Mouse (Mus musculus) MEL (cell line): ENCODE data around the gene Xirp2. TPM values are rescaled to one million over a fixed set of nuclear protein-coding genes. Genes with fewer than 3 reads are reported as not detected.

Source experiments
- DNase-seq: peaks from one replicate; pipeline ENCODE4 v3.0.0; 2011; ENCODE audit warnings: low read depth, low spot score
- H3K27ac ChIP-seq: 2 replicates; pipeline ENCODE4 v1.5.1; 2012; ENCODE audit warnings: low read depth, mild to moderate bottlenecking, control low read depth, low read length, moderate library complexity; ENCODE audit not compliant: control insufficient read depth
- H3K27me3 ChIP-seq, 2 experiments: fragments of 150-350 bp in 1 of 2; sonication (generic) in 1 of 2; 2 replicates each; pipeline ENCODE4 v1.6.1; 2012; ENCODE audit warnings: low read length in 2 of 2, mild to moderate bottlenecking in 2 of 2, improper control_type of control experiment in 1 of 2, moderate library complexity in 1 of 2; ENCODE audit not compliant: insufficient read depth in 2 of 2, control insufficient read depth in 1 of 2
- H3K36me3 ChIP-seq, 2 experiments: 2 replicates each; pipeline ENCODE4 v1.6.1; 2012 to 2014; ENCODE audit warnings: low read length in 2 of 2, improper control_type of control experiment in 1 of 2, inconsistent platforms in 1 of 2, mild to moderate bottlenecking in 1 of 2; ENCODE audit not compliant: insufficient read depth in 2 of 2, control insufficient read depth in 1 of 2
- H3K4me1 ChIP-seq, 2 experiments: fragments of 150-350 bp in 1 of 2; sonication (generic) in 1 of 2; 2 replicates each; pipeline ENCODE4 v1.6.1; 2012; ENCODE audit warnings: low read length in 2 of 2, improper control_type of control experiment in 1 of 2, mild to moderate bottlenecking in 1 of 2; ENCODE audit not compliant: insufficient read depth in 2 of 2, control insufficient read depth in 1 of 2
- H3K4me3 ChIP-seq, 2 experiments: fragments of 150-350 bp in 1 of 2; sonication (generic) in 1 of 2; 2 replicates each; pipeline ENCODE4 v1.5.1; 2012; ENCODE audit warnings: low read depth in 2 of 2, low read length in 2 of 2, mild to moderate bottlenecking in 2 of 2, moderate library complexity in 2 of 2, control low read depth in 1 of 2, improper control_type of control experiment in 1 of 2; ENCODE audit not compliant: control insufficient read depth in 1 of 2, insufficient read depth in 1 of 2
- H3K79me2 ChIP-seq: 2 replicates; pipeline ENCODE4 v1.6.1; 2012; ENCODE audit warnings: mild to moderate bottlenecking, low read length, moderate library complexity; ENCODE audit not compliant: control insufficient read depth, poor library complexity, insufficient read depth
- H3K9ac ChIP-seq: 2 replicates; pipeline ENCODE4 v1.6.1; 2012; ENCODE audit warnings: low read depth, mild to moderate bottlenecking, control low read depth, low read length, moderate library complexity; ENCODE audit not compliant: control insufficient read depth, poor library complexity, severe bottlenecking
- H3K9me3 ChIP-seq: fragments of 150-350 bp; sonication (generic); replicated peaks from 2 replicates; pipeline ENCODE4 v1.6.1; 2012; ENCODE audit warnings: mild to moderate bottlenecking, low read length, improper control_type of control experiment, moderate library complexity; ENCODE audit not compliant: insufficient read depth
- CTCF ChIP-seq, 3 experiments: IDR thresholded peaks in 2 of 3; conservative IDR thresholded peaks in 1 of 3; 2 replicates each; pipeline ENCODE4 v1.5.1; 2011 to 2012; ENCODE audit warnings: low read length in 3 of 3, low read depth in 2 of 3, mild to moderate bottlenecking in 2 of 3, improper control_type of control experiment in 1 of 3, inconsistent platforms in 1 of 3, mixed read lengths in 1 of 3, moderate library complexity in 1 of 3; ENCODE audit not compliant: control insufficient read depth in 1 of 3, insufficient read depth in 1 of 3, poor library complexity in 1 of 3, severe bottlenecking in 1 of 3
- E2F4 ChIP-seq: IDR thresholded peaks from 2 replicates; pipeline ENCODE4 v1.6.1; 2011; ENCODE audit warnings: low read depth, low read length, improper control_type of control experiment, borderline replicate concordance
- ELF1 ChIP-seq: IDR thresholded peaks from 2 replicates; pipeline ENCODE4 v1.6.1; 2014; ENCODE audit warnings: low read depth, mild to moderate bottlenecking, inconsistent platforms, low read length, improper control_type of control experiment, moderate library complexity
- EP300 ChIP-seq, 2 experiments: IDR thresholded peaks; 2 replicates each; pipeline ENCODE4 v1.6.1; 2011; ENCODE audit warnings: improper control_type of control experiment in 2 of 2, low read length in 2 of 2, low read depth in 1 of 2, mild to moderate bottlenecking in 1 of 2
- ETS1 ChIP-seq: IDR thresholded peaks from 2 replicates; pipeline ENCODE4 v1.6.1; 2012; ENCODE audit warnings: low read depth, mild to moderate bottlenecking, inconsistent platforms, low read length, improper control_type of control experiment, moderate library complexity
- GABPA ChIP-seq: IDR thresholded peaks from 2 replicates; pipeline ENCODE4 v1.6.1; 2012; ENCODE audit warnings: low read depth, mild to moderate bottlenecking, inconsistent platforms, low read length, improper control_type of control experiment, moderate library complexity
- MAFK ChIP-seq: IDR thresholded peaks from 2 replicates; pipeline ENCODE4 v1.6.1; 2011; ENCODE audit warnings: low read depth, mild to moderate bottlenecking, low read length, improper control_type of control experiment, borderline replicate concordance
- MAX ChIP-seq: IDR thresholded peaks from 2 replicates; pipeline ENCODE4 v1.6.1; 2011; ENCODE audit warnings: low read length, improper control_type of control experiment
- MAZ ChIP-seq: IDR thresholded peaks from 2 replicates; pipeline ENCODE4 v1.6.1; 2012; ENCODE audit warnings: low read depth, mild to moderate bottlenecking, inconsistent platforms, low read length, improper control_type of control experiment
- MXI1 ChIP-seq: IDR thresholded peaks from 2 replicates; pipeline ENCODE4 v1.6.1; 2011; ENCODE audit warnings: mild to moderate bottlenecking, low read depth, low read length, improper control_type of control experiment
- MYB ChIP-seq: IDR thresholded peaks from 2 replicates; pipeline ENCODE4 v1.6.1; 2011; ENCODE audit warnings: mild to moderate bottlenecking, low read depth, low read length, improper control_type of control experiment
- NELFE ChIP-seq: IDR thresholded peaks from 2 replicates; pipeline ENCODE4 v1.6.1; 2011; ENCODE audit warnings: low read depth, low read length, improper control_type of control experiment
- NRF1 ChIP-seq: IDR thresholded peaks from 2 replicates; pipeline ENCODE4 v1.6.1; 2014; ENCODE audit warnings: low read depth, mild to moderate bottlenecking, inconsistent platforms, low read length, improper control_type of control experiment, moderate library complexity; ENCODE audit not compliant: poor library complexity, insufficient read depth, severe bottlenecking
- POLR2A ChIP-seq, 2 experiments: IDR thresholded peaks; 2 replicates each; pipeline ENCODE4 v1.6.1; 2011 to 2012; ENCODE audit warnings: low read length in 2 of 2, mild to moderate bottlenecking in 2 of 2, control low read depth in 1 of 2, improper control_type of control experiment in 1 of 2, low read depth in 1 of 2, moderate library complexity in 1 of 2; ENCODE audit not compliant: control insufficient read depth in 1 of 2, insufficient read depth in 1 of 2, poor library complexity in 1 of 2
- POLR2AphosphoS2 ChIP-seq: IDR thresholded peaks from 2 replicates; pipeline ENCODE4 v1.6.1; 2011; ENCODE audit warnings: low read length, improper control_type of control experiment
- RAD21 ChIP-seq: IDR thresholded peaks from 2 replicates; pipeline ENCODE4 v1.6.1; 2011; ENCODE audit warnings: mild to moderate bottlenecking, low read depth, low read length, improper control_type of control experiment
- RCOR1 ChIP-seq: IDR thresholded peaks from 2 replicates; pipeline ENCODE4 v1.6.1; 2012; ENCODE audit warnings: low read depth, mild to moderate bottlenecking, inconsistent platforms, low read length, improper control_type of control experiment
- SMC3 ChIP-seq: IDR thresholded peaks from 2 replicates; pipeline ENCODE4 v1.6.1; 2011; ENCODE audit warnings: low read depth, low read length, improper control_type of control experiment
- TBP ChIP-seq: IDR thresholded peaks from 2 replicates; pipeline ENCODE4 v1.8.0; 2011; ENCODE audit warnings: low read depth, low read length, improper control_type of control experiment
- TCF12 ChIP-seq: IDR thresholded peaks from 2 replicates; pipeline ENCODE4 v1.6.1; 2014; ENCODE audit warnings: low read depth, mild to moderate bottlenecking, inconsistent platforms, low read length, improper control_type of control experiment, moderate library complexity
- UBTF ChIP-seq: IDR thresholded peaks from 2 replicates; pipeline ENCODE4 v1.6.1; 2012; ENCODE audit warnings: low read depth, mild to moderate bottlenecking, inconsistent platforms, low read length, improper control_type of control experiment, moderate library complexity, borderline replicate concordance; ENCODE audit not compliant: insufficient read depth
- USF2 ChIP-seq, 2 experiments: IDR thresholded peaks; 2 replicates each; pipeline ENCODE4 v1.6.1; 2011 to 2012; ENCODE audit warnings: improper control_type of control experiment in 2 of 2, low read length in 2 of 2, borderline replicate concordance in 1 of 2, inconsistent platforms in 1 of 2, low read depth in 1 of 2, mild to moderate bottlenecking in 1 of 2; ENCODE audit not compliant: insufficient read depth in 1 of 2
- ZKSCAN1 ChIP-seq: IDR thresholded peaks from 2 replicates; pipeline ENCODE4 v1.6.1; 2012; ENCODE audit warnings: low read depth, mild to moderate bottlenecking, inconsistent platforms, low read length, improper control_type of control experiment, moderate library complexity
- ZMIZ1 ChIP-seq: IDR thresholded peaks from 2 replicates; pipeline ENCODE4 v1.6.1; 2012; ENCODE audit warnings: low read depth, mild to moderate bottlenecking, inconsistent platforms, low read length, improper control_type of control experiment, moderate library complexity
- polyA plus RNA-seq, 2 experiments: library from polyadenylated mRNA; stranded (reverse) in 1 of 2; unstranded in 1 of 2; fragments of >175 nt in 1 of 2; fragments of >200 nt in 1 of 2; gene quantifications; 2 replicates each; pipeline versions ENCODE4 v1.2.1 to v1.2.4; 2012; ENCODE audit warnings: low replicate concordance in 2 of 2, low read depth in 1 of 2; ENCODE audit not compliant: insufficient read length in 2 of 2, insufficient read depth in 1 of 2, missing spikeins in 1 of 2
- total RNA-seq: library from RNA; depleted of rRNA; stranded (reverse); fragments of 300-350 nt; gene quantifications from 2 replicates; pipeline ENCODE4 v1.2.3, GENCODE M21; 2012

The Xirp2 gene
- total and polyA plus RNA-seq, 3 experiments: not detected

DNA sequence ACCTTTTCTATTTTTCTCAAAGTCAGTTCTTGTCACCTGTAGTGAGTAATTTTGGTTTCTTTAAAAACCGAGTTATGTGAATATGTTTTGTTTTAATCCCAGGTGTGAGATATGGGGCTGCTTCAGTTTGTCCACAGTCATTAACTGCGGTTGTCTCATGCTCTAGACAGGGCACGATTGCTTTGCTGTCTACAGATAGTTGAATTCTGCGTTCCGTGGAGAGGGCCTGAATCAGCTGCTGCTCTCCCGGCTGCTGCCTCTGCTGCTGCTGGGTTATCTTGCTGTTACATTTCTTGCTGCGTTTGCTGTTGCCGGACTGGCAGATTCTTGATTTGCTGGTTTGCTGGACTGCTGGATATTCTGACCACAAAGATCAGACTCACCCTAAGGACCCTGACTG lies 7.5 kb upstream of the Xirp2 start:
- H3K4me3 ChIP-seq: no peak overlapping the region
- no peaks in the 10 kb centered on the region for H3K79me2 ChIP-seq
- no peak overlapping the region for H3K9ac ChIP-seq
- TF ChIP-seq POLR2A (IDR thresholded peaks at IDR 0.05; ENCODE audit: control insufficient read depth in 1 of 2, insufficient read depth in 1 of 2, low read depth in 1 of 2, low read length in 2 of 2, poor library complexity in 1 of 2): no peak
- TF ChIP-seq SMC3: no peak
- TF ChIP-seq RCOR1: no peak
- TF ChIP-seq GABPA: no peak
- no peak for TF ChIP-seq MXI1
- no peak for TF ChIP-seq TCF12
- TF ChIP-seq RAD21: no peak
- no peak for TF ChIP-seq MAFK
- TF ChIP-seq ELF1: no peak
- no peak for TF ChIP-seq NELFE
- TF ChIP-seq MAX: no peak
- no peak for TF ChIP-seq ZMIZ1
- TF ChIP-seq USF2 (IDR thresholded peaks at IDR 0.05; ENCODE audit: borderline replicate concordance in 1 of 2, insufficient read depth in 1 of 2, low read depth in 1 of 2, low read length in 2 of 2): no peak
- DNase-seq: no peak
- H3K27me3 ChIP-seq: no peaks in the 10 kb centered on the region
- no peak overlapping the region for H3K27ac ChIP-seq
- no peaks in the 10 kb centered on the region for H3K9me3 ChIP-seq
- H3K4me1 ChIP-seq: no peaks in the 10 kb centered on the region
- H3K36me3 ChIP-seq: no peaks in the 10 kb centered on the region

DNA sequence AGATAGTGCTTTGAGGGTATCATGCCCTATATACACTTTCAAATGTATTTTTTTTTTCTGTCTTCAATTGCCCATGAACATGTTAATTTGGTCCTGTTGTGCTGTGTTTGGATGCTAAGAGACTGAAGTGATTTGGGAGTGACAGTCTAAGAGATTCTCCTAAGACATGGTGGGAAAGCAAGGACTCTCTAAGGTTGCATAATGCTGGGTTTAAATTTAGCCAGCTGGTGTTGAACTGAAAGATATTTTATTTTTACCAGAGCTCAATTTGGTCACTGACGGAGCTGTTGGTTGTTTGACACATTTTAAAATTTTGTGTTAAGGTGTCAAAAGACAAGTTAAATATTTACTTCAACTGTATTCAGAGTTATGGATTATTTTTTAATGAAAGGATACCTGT lies 970 bp downstream of the Xirp2 start:
- no peaks in the 10 kb centered on the region for H3K4me1 ChIP-seq
- H3K9me3 ChIP-seq: no peaks in the 10 kb centered on the region
- H3K79me2 ChIP-seq: no peaks in the 10 kb centered on the region
- H3K36me3 ChIP-seq: no peaks in the 10 kb centered on the region
- no peak overlapping the region for H3K27ac ChIP-seq
- no peaks in the 10 kb centered on the region for H3K27me3 ChIP-seq
- no peak for DNase-seq
- no peak overlapping the region for H3K4me3 ChIP-seq
- H3K9ac ChIP-seq: no peak overlapping the region
- TF ChIP-seq NRF1: no peak
- no peak for TF ChIP-seq TCF12
- TF ChIP-seq MAZ: no peak
- no peak for TF ChIP-seq MYB

DNA sequence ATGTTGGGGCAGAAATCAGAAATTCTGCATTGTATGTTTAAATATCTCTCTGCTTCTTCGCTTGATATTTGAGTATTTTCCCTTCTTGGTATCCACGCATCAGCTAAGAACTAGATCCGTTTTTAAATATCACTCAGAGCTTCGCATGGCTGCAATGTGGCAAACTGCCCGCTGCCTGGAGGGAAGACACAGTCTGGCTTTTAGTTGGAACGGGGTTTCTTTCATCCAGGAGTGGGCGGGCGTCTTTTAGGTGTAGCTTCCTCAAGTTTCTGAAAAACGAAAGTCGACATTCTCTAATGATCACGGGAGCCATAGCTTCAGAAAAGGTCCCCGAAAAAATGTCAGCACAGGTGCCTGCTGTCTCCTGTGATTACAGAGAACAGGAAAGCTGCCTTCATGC lies 1.4 kb downstream of the Xirp2 start:
- DNase-seq: no peak
- Histone ChIP-seq H3K27me3 (no peaks in the 10 kb centered on the region), H3K4me3 (peak overlapping the region; percentile 2 to 15; a peak in 1 of 4 replicates), H3K9ac (no peak overlapping the region), H3K36me3 (no peaks in the 10 kb centered on the region), H3K4me1 (no peaks in the 10 kb centered on the region), H3K79me2 (no peaks in the 10 kb centered on the region), H3K9me3 (no peaks in the 10 kb centered on the region), H3K27ac (no peak overlapping the region)
- TF ChIP-seq USF2 (IDR thresholded peaks at IDR 0.05; ENCODE audit: borderline replicate concordance in 1 of 2, insufficient read depth in 1 of 2, low read depth in 1 of 2, low read length in 2 of 2) (no peak), E2F4 (no peak), TBP (no peak), TCF12 (no peak), ZKSCAN1 (no peak), POLR2AphosphoS2 (no peak), MAZ (no peak), UBTF (no peak), MXI1 (no peak), EP300 (IDR thresholded peaks at IDR 0.05; ENCODE audit: low read depth in 1 of 2, low read length in 2 of 2) (no peak), CTCF (IDR thresholded peaks at IDR 0.05 in 2 of 3, conservative IDR thresholded peaks at IDR 0.05 in 1 of 3; ENCODE audit: control insufficient read depth in 1 of 3, insufficient read depth in 1 of 3, low read depth in 2 of 3, low read length in 3 of 3, poor library complexity in 1 of 3, severe bottlenecking in 1 of 3) (no peak), ETS1 (no peak), ELF1 (no peak), NELFE (no peak), RCOR1 (no peak)
- TF ChIP-seq, all 39 proteins: peak for 0
